Comparison of ENCODE assay signal across 9 mouse cellular contexts in genomic region chr16:31233167-31233498, GRCm38 (mm10). TPM values are rescaled to one million over a fixed set of nuclear protein-coding genes. Genes with fewer than 3 reads are reported as not detected.
DNase-seq lines count a peak whose midpoint lies in the region; ATAC-seq and TF ChIP-seq lines count a peak whose summit lies in the region.
"Had no signal": no experiment of that assay in that cellular context is flagged by ENCODE, and none has a peak within 500 bp of the region (broad histone marks: within the 10 kb centered on the region; RNA-seq: fewer than 3 reads in every experiment).

No protein-coding gene starts in this region.

- H3K36me3 ChIP-seq in forebrain, embryonic 13.5 days (ENCODE audit: poor library complexity, severe bottlenecking), result no peaks in the 10 kb centered on the region
- no peaks in the 10 kb centered on the region for H3K36me3 ChIP-seq in forebrain, embryonic 12.5 days (replicated peaks)
- no peaks in the 10 kb centered on the region for H3K36me3 ChIP-seq in lung, embryonic 14.5 days (ENCODE audit: insufficient read depth)
- H3K36me3 ChIP-seq in intestine, embryonic 15.5 days, result no peaks in the 10 kb centered on the region
- H3K36me3 ChIP-seq in neural tube, embryonic 13.5 days, result no peaks in the 10 kb centered on the region

- no peak for ATAC-seq in forebrain, embryonic 13.5 days
- ATAC-seq in forebrain, embryonic 12.5 days (ENCODE audit: low FRiP score), result no peak
- ATAC-seq in lung, embryonic 14.5 days (ENCODE audit: insufficient read depth), result no peak
- 0 out of 2 replicates have a peak, but pooled peaks have one; percentile 4 for ATAC-seq in intestine, embryonic 15.5 days
- no peak for ATAC-seq in neural tube, embryonic 13.5 days (ENCODE audit: low read depth)
- ATAC-seq in frontal cortex, adult (ENCODE audit: low TSS enrichment), result no peak

- H3K9ac ChIP-seq in forebrain, embryonic 13.5 days, result no peak overlapping the region
- H3K9ac ChIP-seq in forebrain, embryonic 12.5 days, result no peak overlapping the region
- H3K9ac ChIP-seq in lung, embryonic 14.5 days, result no peak overlapping the region
- no peak overlapping the region for H3K9ac ChIP-seq in intestine, embryonic 15.5 days
- H3K9ac ChIP-seq in neural tube, embryonic 13.5 days, result no peak overlapping the region

- no peak overlapping the region for H3K27ac ChIP-seq in forebrain, embryonic 13.5 days
- no peak overlapping the region for H3K27ac ChIP-seq in forebrain, embryonic 12.5 days
- H3K27ac ChIP-seq in lung, embryonic 14.5 days (ENCODE audit: low read depth), result no peak overlapping the region
- no peak overlapping the region for H3K27ac ChIP-seq in intestine, embryonic 15.5 days
- H3K27ac ChIP-seq in neural tube, embryonic 13.5 days (replicated peaks), result no peak overlapping the region

- DNase-seq in lung, embryonic 14.5 days, result no peak
- DNase-seq in lung, adult 18-20 months, result no peak
- no peak for DNase-seq in cerebellum, postnatal 36 days

- H3K4me3 ChIP-seq in forebrain, embryonic 13.5 days, result no peak overlapping the region
- no peak overlapping the region for H3K4me3 ChIP-seq in forebrain, embryonic 12.5 days (replicated peaks)
- H3K4me3 ChIP-seq in lung, embryonic 14.5 days (ENCODE audit: low read depth, low read length), result peak overlapping the region; percentile 17; the same call in 1 of the 2 replicates
- H3K4me3 ChIP-seq in intestine, embryonic 15.5 days (replicated peaks), result peak overlapping the region; percentile 11; the same call in 1 of the 2 replicates
- no peak overlapping the region for H3K4me3 ChIP-seq in neural tube, embryonic 13.5 days
- H3K4me3 ChIP-seq: erythroblast, embryonic 14.5 days had no signal

- peak overlapping the region; percentile 37; the same call in 1 of the 2 replicates for H3K4me2 ChIP-seq in forebrain, embryonic 13.5 days
- H3K4me2 ChIP-seq in forebrain, embryonic 12.5 days, result no peak overlapping the region
- H3K4me2 ChIP-seq in lung, embryonic 14.5 days, result peak overlapping the region; percentile 53
- H3K4me2 ChIP-seq in intestine, embryonic 15.5 days (replicated peaks), result peak overlapping the region; percentile 52; the same call in 1 of the 2 replicates
- peak overlapping the region; percentile 41 for H3K4me2 ChIP-seq in neural tube, embryonic 13.5 days

- no peaks in the 10 kb centered on the region for H3K9me3 ChIP-seq in forebrain, embryonic 13.5 days (replicated peaks)
- H3K9me3 ChIP-seq in forebrain, embryonic 12.5 days, result no peaks in the 10 kb centered on the region
- H3K9me3 ChIP-seq in lung, embryonic 14.5 days (ENCODE audit: low read depth, low read length), result no peaks in the 10 kb centered on the region
- no peaks in the 10 kb centered on the region for H3K9me3 ChIP-seq in intestine, embryonic 15.5 days
- 0 out of 2 replicates have a peak, but pooled peaks cover 5% of the 10 kb centered on the region for H3K9me3 ChIP-seq in neural tube, embryonic 13.5 days

- 57% methylated on average over 4 of the region's 4 CpGs for WGBS in forebrain, embryonic 13.5 days
- 63% methylated on average over 4 of the region's 4 CpGs for WGBS in forebrain, embryonic 12.5 days
- WGBS in lung, embryonic 14.5 days, result 16% methylated on average over 4 of the region's 4 CpGs
- 15% methylated on average over 4 of the region's 4 CpGs for WGBS in intestine, embryonic 15.5 days
- 43% methylated on average over 4 of the region's 4 CpGs for WGBS in neural tube, embryonic 13.5 days

- no peaks in the 10 kb centered on the region for H3K27me3 ChIP-seq in forebrain, embryonic 13.5 days
- no peaks in the 10 kb centered on the region for H3K27me3 ChIP-seq in forebrain, embryonic 12.5 days
- H3K27me3 ChIP-seq in lung, embryonic 14.5 days (ENCODE audit: insufficient read depth, low read length), result no peaks in the 10 kb centered on the region
- no peaks in the 10 kb centered on the region for H3K27me3 ChIP-seq in intestine, embryonic 15.5 days (replicated peaks)
- 0 out of 2 replicates have a peak, but pooled peaks cover 4% of the 10 kb centered on the region for H3K27me3 ChIP-seq in neural tube, embryonic 13.5 days

- peaks cover 14% of the 10 kb centered on the region for H3K4me1 ChIP-seq in forebrain, embryonic 13.5 days
- peaks cover 13% of the 10 kb centered on the region for H3K4me1 ChIP-seq in forebrain, embryonic 12.5 days
- peaks cover 8% of the 10 kb centered on the region for H3K4me1 ChIP-seq in lung, embryonic 14.5 days (ENCODE audit: insufficient read depth)
- H3K4me1 ChIP-seq in intestine, embryonic 15.5 days (replicated peaks), result peaks cover 14% of the 10 kb centered on the region
- H3K4me1 ChIP-seq in neural tube, embryonic 13.5 days (replicated peaks), result peaks cover 20% of the 10 kb centered on the region

- TF ChIP-seq CTCF in lung, embryonic 14.5 days (IDR thresholded peaks at IDR 0.05; ENCODE audit: low read depth), result no peak

RNA-seq across cellular contexts. Expression of gene Acap2, which starts 32.1 kb away (rescaled TPM):
- 13.9 and 14.9 TPM in 2 replicates for polyA plus RNA-seq in forebrain, embryonic 13.5 days (2015; fragmentation: Nextera tagmentation; extraction: Ambion mirVana)
- polyA plus RNA-seq in forebrain, embryonic 12.5 days (2016; fragmentation: Nextera tagmentation; extraction: Ambion mirVana), result 24.5 and 26.6 TPM in 2 replicates
- 32.2 and 33.0 TPM in 2 replicates for polyA plus RNA-seq in lung, embryonic 14.5 days (2014; fragmentation: Nextera tagmentation; extraction: Ambion mirVana)
- 17.4 and 18.6 TPM in 2 replicates for polyA plus RNA-seq in intestine, embryonic 15.5 days (2015; fragmentation: Nextera tagmentation; extraction: Ambion mirVana)
- polyA plus RNA-seq in neural tube, embryonic 13.5 days (2015; fragmentation: Nextera tagmentation; extraction: Ambion mirVana), result 12.1 and 14.6 TPM in 2 replicates

RNA-seq across cellular contexts. Expression of gene Ppp1r2, which starts 41.9 kb away (rescaled TPM):
- polyA plus RNA-seq in forebrain, embryonic 13.5 days (2015; fragmentation: Nextera tagmentation; extraction: Ambion mirVana), result 91.9 and 95.2 TPM in 2 replicates
- 95.4 and 95.5 TPM in 2 replicates for polyA plus RNA-seq in forebrain, embryonic 12.5 days (2016; fragmentation: Nextera tagmentation; extraction: Ambion mirVana)
- polyA plus RNA-seq in lung, embryonic 14.5 days (2014; fragmentation: Nextera tagmentation; extraction: Ambion mirVana), result 102 and 104 TPM in 2 replicates
- 74.4 and 84.6 TPM in 2 replicates for polyA plus RNA-seq in intestine, embryonic 15.5 days (2015; fragmentation: Nextera tagmentation; extraction: Ambion mirVana)
- 201 and 208 TPM in 2 replicates for polyA plus RNA-seq in neural tube, embryonic 13.5 days (2015; fragmentation: Nextera tagmentation; extraction: Ambion mirVana)

Comparison
In these comparisons a context has a peak if more than half of its experiments do, and no peak if none do; other contexts are left out.
1. H3K4me3 ChIP-seq: peak in lung, embryonic 14.5 days (single experiment) and intestine, embryonic 15.5 days (single experiment); none in forebrain, embryonic 13.5 days (single experiment), forebrain, embryonic 12.5 days (single experiment) and neural tube, embryonic 13.5 days (single experiment).